Mouse (Mus musculus) megakaryocyte, embryonic 14.5 days (primary cell): ENCODE measurements around the gene Tle3.

Source experiments
- FLI1 ChIP-seq: IDR thresholded peaks from 2 replicates; pipeline ENCODE4 v1.6.1; 2012; ENCODE audit warnings: low read length, inconsistent platforms, mixed read lengths
- GATA1 ChIP-seq: IDR thresholded peaks from 3 replicates; pipeline ENCODE4 v1.6.1; 2012; ENCODE audit warnings: mixed read lengths, low read length, inconsistent platforms, borderline replicate concordance

GRCm38 (mm10) chr9:61404998-61405621 is 32.9 kb downstream of the Tle3 start:
- TF ChIP-seq GATA1: no peak
- TF ChIP-seq FLI1: no peak
